Mouse (Mus musculus) heart, embryonic 15.5 days (tissue): ENCODE results near the gene Gfer. TPM values are rescaled to one million over a fixed set of nuclear protein-coding genes. Genes with fewer than 3 reads are reported as not detected.

Source experiments
- ATAC-seq: fragments of 200-750 bp; cut with Nextera tagmentation; replicated peaks from 2 replicates; pipeline ENCODE4 v1.8.0; 2017; ENCODE audit warnings: low read depth, moderate TSS enrichment; ENCODE audit not compliant: insufficient number of reproducible peaks, insufficient read depth, low FRiP score
- H3K27ac ChIP-seq: fragments of 300-500 bp; sonication (generic); 2 replicates; pipeline ENCODE4 v1.5.1; 2015; ENCODE audit warnings: mild to moderate bottlenecking, inconsistent platforms
- H3K27me3 ChIP-seq: fragments of 300-500 bp; sonication (generic); 2 replicates; pipeline ENCODE4 v1.6.1; 2015; ENCODE audit warnings: inconsistent platforms
- H3K36me3 ChIP-seq: fragments of 300-500 bp; sonication (generic); 2 replicates; pipeline ENCODE4 v1.6.1; 2015; ENCODE audit warnings: mild to moderate bottlenecking, inconsistent platforms
- H3K4me1 ChIP-seq: fragments of 300-500 bp; sonication (generic); replicated peaks from 2 replicates; pipeline ENCODE4 v1.6.1; 2015; ENCODE audit warnings: inconsistent platforms
- H3K4me2 ChIP-seq: fragments of 300-500 bp; sonication (generic); 2 replicates; pipeline ENCODE4 v1.6.1; 2015; ENCODE audit warnings: inconsistent platforms, mild to moderate bottlenecking, moderate library complexity
- H3K4me3 ChIP-seq: fragments of 300-500 bp; sonication (generic); 2 replicates; pipeline ENCODE4 v1.5.1; 2015; ENCODE audit warnings: mild to moderate bottlenecking, inconsistent platforms
- H3K9ac ChIP-seq: fragments of 300-500 bp; sonication (generic); 2 replicates; pipeline ENCODE4 v1.6.1; 2015; ENCODE audit warnings: mild to moderate bottlenecking, inconsistent platforms
- H3K9me3 ChIP-seq: fragments of 300-500 bp; sonication (generic); replicated peaks from 2 replicates; pipeline ENCODE4 v1.6.1; 2016; ENCODE audit warnings: inconsistent platforms
- WGBS: fragments of 180-500 bp; shearing (Covaris S2); methylation state at CpG from one replicate; pipeline ENCODE4 v1.1.7; 2015; ENCODE audit warnings: mixed read lengths; 5-methylcytosine and 5-hydroxymethylcytosine counted together
- polyA plus RNA-seq: library from polyadenylated mRNA; unstranded; fragments of >200 nt; fragmentation: Nextera tagmentation; extraction: Ambion mirVana; gene quantifications from 2 replicates; pipeline ENCODE4 v1.2.1, GENCODE M21; 2015

Gfer gene
- polyA plus RNA-seq, 1 experiment from 2014 or later = 26.8 TPM

GRCm38 (mm10) chr17:24706982-24707800 lies 11.2 kb upstream of the Gfer start, which contains the start of gene Tbl3:
Tbl3 (minus strand) TSS chr17:24707660.
- ATAC-seq = peak; percentile 81
- H3K36me3 ChIP-seq = peaks cover 22% of the 10 kb centered on the region
- no peaks in the 10 kb centered on the region for H3K27me3 ChIP-seq
- H3K4me1 ChIP-seq = peaks cover 18% of the 10 kb centered on the region
- H3K9ac ChIP-seq = peak within 1 kb of the TSS; percentile 77
- H3K27ac ChIP-seq = peak within 1 kb of the TSS; percentile 91
- no peaks in the 10 kb centered on the region for H3K9me3 ChIP-seq
- WGBS = 3% methylated on average over 32 of the region's 32 CpGs
- peak within 1 kb of the TSS; percentile 84 for H3K4me2 ChIP-seq
- peak within 1 kb of the TSS; percentile 81 for H3K4me3 ChIP-seq

GRCm38 (mm10) chr17:24705821-24706220 lies 9.9 kb upstream of the Gfer start:
- Histone ChIP-seq H3K4me3 (no peak overlapping the region), H3K4me1 (peaks cover 18% of the 10 kb centered on the region), H3K9me3 (no peaks in the 10 kb centered on the region), H3K27me3 (no peaks in the 10 kb centered on the region), H3K4me2 (no peak overlapping the region), H3K36me3 (peaks cover 35% of the 10 kb centered on the region), H3K9ac (no peak overlapping the region), H3K27ac (no peak overlapping the region)
- no peak for ATAC-seq
- 93% methylated on average over 3 of the region's 3 CpGs for WGBS

DNA sequence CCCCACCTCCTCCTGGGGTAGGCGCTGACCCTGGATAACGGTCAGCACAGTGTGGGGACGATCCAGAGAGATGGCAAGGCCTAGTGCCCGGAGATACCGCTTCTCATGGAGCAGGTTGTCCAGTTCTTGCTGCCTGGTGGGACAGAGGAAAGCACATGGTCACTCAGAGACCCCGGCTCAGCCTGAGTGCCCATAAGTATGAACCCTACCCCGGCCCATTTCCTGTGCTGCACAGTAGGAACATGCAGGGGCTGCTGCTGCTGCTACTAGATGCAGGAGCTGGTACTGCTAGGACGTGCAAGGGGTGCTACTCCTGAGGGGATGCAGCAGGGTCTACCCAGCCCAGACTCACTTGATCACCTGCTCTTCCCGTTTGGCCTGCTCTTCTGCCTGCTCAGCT lies 5.3 kb upstream of the Gfer start:
- H3K27ac ChIP-seq = no peak overlapping the region
- no peak overlapping the region for H3K9ac ChIP-seq
- no peak overlapping the region for H3K4me3 ChIP-seq
- peaks cover 49% of the 10 kb centered on the region for H3K36me3 ChIP-seq
- 93% methylated on average over 9 of the region's 9 CpGs for WGBS
- no peak overlapping the region for H3K4me2 ChIP-seq
- H3K27me3 ChIP-seq = no peaks in the 10 kb centered on the region
- no peak for ATAC-seq
- H3K9me3 ChIP-seq = no peaks in the 10 kb centered on the region
- H3K4me1 ChIP-seq = peaks cover 15% of the 10 kb centered on the region

DNA sequence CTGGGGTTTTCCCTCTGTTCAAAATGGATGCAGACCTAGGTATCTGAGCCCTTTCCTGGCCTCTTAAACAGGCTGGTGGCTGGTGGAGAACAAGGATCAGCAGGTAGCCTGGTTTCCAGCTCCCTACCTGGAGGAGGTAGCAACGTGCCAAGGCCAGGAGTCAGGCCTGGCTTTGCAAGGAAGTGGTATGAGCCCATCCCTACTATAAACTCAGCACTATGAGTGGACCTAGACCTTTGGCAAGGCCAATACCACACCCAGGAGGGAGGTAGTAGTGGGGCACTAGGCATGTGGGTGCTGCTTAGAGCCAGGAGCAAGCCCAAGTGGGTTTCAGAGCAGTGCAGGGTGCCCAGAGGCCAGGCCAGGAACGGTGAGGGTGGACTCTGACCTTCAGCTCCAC lies 3.5 kb upstream of the Gfer start:
- Histone ChIP-seq H3K27me3 (no peaks in the 10 kb centered on the region), H3K36me3 (peaks cover 46% of the 10 kb centered on the region), H3K4me2 (no peak overlapping the region), H3K4me3 (no peak overlapping the region), H3K27ac (no peak overlapping the region), H3K9ac (no peak overlapping the region), H3K4me1 (peaks cover 18% of the 10 kb centered on the region), H3K9me3 (no peaks in the 10 kb centered on the region)
- WGBS = 85% methylated on average over 2 of the region's 2 CpGs
- no peak for ATAC-seq

- ATAC-seq = no peak
- 67% methylated on average over 9 of the region's 9 CpGs for WGBS
- Histone ChIP-seq H3K4me1 (peaks cover 21% of the 10 kb centered on the region), H3K9ac (no peak overlapping the region), H3K9me3 (no peaks in the 10 kb centered on the region), H3K4me3 (no peak overlapping the region), H3K36me3 (peaks cover 39% of the 10 kb centered on the region), H3K27ac (no peak overlapping the region), H3K27me3 (no peaks in the 10 kb centered on the region), H3K4me2 (no peak overlapping the region)
Measured at GRCm38 (mm10) chr17:24698715-24699114, 2.8 kb upstream of the Gfer start.

DNA sequence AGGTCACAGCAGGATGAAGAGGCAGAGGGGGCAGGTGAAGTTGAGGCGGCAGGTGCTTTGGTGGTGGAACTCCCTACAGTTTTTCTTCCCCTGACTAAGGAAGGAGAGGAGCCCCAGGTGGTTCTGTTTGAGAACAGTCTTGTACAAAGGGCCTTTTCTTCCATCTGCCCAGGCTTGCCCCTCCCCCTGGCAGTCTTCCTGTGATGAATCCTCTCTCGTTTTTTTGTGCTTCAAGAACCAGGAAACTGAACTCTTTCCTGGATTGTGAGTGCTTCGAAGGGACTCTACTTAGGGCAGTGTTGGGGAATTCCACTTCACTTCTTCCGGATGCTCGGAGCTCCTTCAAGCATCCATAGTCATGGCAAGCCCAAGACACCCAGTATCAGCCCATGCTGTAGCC lies 2.0 kb upstream of the Gfer start:
- no peak overlapping the region for H3K9ac ChIP-seq
- H3K4me1 ChIP-seq = peaks cover 21% of the 10 kb centered on the region
- 21% methylated on average over 5 of the region's 5 CpGs for WGBS
- H3K4me3 ChIP-seq = no peak overlapping the region
- no peaks in the 10 kb centered on the region for H3K27me3 ChIP-seq
- H3K4me2 ChIP-seq = no peak overlapping the region
- H3K36me3 ChIP-seq = peaks cover 39% of the 10 kb centered on the region
- no peak for ATAC-seq
- no peaks in the 10 kb centered on the region for H3K9me3 ChIP-seq
- no peak overlapping the region for H3K27ac ChIP-seq

GRCm38 (mm10) chr17:24695326-24696010 lies 488 bp downstream of the Gfer start:
- H3K27me3 ChIP-seq = peaks cover 8% of the 10 kb centered on the region
- peaks cover 21% of the 10 kb centered on the region for H3K4me1 ChIP-seq
- peak overlapping the region; percentile 92 for H3K4me2 ChIP-seq
- peaks cover 17% of the 10 kb centered on the region for H3K36me3 ChIP-seq
- H3K27ac ChIP-seq = peak overlapping the region; percentile 81
- no peak; the same call in 1 of the 2 replicates for ATAC-seq
- H3K9me3 ChIP-seq = no peaks in the 10 kb centered on the region
- H3K9ac ChIP-seq = peak overlapping the region; percentile 76
- WGBS = 13% methylated on average over 31 of the region's 51 CpGs
- peak overlapping the region; percentile 76 for H3K4me3 ChIP-seq

DNA sequence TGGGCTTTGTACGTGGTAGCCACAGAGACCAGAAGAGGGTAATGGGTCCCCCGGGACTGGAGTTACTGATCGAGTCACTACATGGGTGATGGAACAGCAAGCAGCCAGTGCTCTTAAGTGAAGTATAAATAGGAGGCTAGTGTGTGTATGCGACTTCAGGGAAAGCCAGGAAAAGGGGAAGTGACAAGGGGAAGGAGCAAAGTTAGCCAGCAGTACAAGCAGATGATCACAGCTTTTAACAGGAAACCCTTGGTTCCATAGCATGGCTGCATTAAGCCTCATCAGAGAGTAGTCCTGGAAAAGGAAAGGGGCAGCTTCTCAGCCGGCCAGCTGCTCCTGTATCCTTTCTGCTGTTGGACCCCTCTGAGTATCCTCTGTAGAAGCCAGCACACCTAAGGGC lies 3.6 kb downstream of the Gfer start:
- no peaks in the 10 kb centered on the region for H3K9me3 ChIP-seq
- H3K4me3 ChIP-seq = no peak overlapping the region
- H3K27ac ChIP-seq = no peak overlapping the region
- H3K27me3 ChIP-seq = peaks cover 38% of the 10 kb centered on the region
- no peak overlapping the region for H3K9ac ChIP-seq
- no peak overlapping the region for H3K4me2 ChIP-seq
- 84% methylated on average over 5 of the region's 5 CpGs for WGBS
- no peak for ATAC-seq
- peaks cover 7% of the 10 kb centered on the region; the same call in 1 of the 2 replicates for H3K36me3 ChIP-seq
- H3K4me1 ChIP-seq = peaks cover 32% of the 10 kb centered on the region

DNA sequence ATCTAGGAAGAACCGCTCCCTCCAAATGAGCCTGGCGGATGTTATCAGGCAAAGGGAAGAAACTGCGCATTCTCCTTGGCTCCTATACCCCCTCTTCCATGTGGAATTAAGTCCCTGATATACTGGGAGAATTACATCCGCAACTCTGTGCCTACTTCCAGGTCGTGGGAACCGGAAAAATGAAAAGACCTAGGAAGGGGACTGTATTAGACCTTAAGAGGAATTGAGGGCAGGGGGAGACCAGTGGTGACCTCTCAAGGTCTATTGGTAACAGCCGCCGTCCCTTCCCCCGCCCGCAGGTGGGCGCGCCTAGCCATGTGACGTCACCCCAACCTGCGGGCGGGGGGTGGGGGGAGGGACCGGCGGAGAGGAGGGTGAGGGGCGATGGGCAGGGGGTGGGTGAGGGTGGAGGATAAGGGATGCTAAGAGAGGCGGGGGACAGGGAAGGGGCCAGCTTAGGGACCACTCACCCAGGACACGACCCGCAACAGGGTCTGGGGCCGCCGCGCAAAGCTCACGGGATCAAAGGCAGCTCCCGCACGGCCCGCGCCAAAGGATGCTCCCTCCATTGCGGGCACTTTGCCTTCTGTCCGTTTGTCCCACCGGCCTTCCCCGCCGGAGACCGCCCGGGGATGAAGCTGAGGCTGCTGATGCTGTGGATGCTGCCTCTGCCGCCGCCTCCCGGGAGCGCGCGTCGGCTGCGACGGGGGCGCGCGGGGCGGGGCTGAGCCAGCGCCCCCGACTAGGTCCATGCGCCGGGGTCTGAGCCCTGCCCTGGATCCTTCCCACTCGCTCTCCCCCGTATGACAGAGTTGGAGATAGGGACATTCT lies 6.5 kb downstream of the Gfer start, which contains the start of gene Syngr3:
Gene Syngr3, minus strand, starts transcription at position 705 of the 831 bp plus-strand sequence.
- Histone ChIP-seq H3K4me2 (peak within 1 kb of the TSS; percentile 89), H3K27me3 (peaks cover 50% of the 10 kb centered on the region), H3K9me3 (no peaks in the 10 kb centered on the region), H3K36me3 (peaks cover 7% of the 10 kb centered on the region; the same call in 1 of the 2 replicates), H3K27ac (no peak within 1 kb of the TSS), H3K4me1 (peaks cover 23% of the 10 kb centered on the region), H3K4me3 (peak within 1 kb of the TSS; percentile 53), H3K9ac (peak within 1 kb of the TSS; percentile 41)
- under 1% methylated on average over 54 of the region's 55 CpGs for WGBS
- no peak for ATAC-seq

- 21% methylated on average over 23 of the region's 23 CpGs for WGBS
Measured at GRCm38 (mm10) chr17:24687599-24687998, 8.4 kb downstream of the Gfer start.

More at GRCm38 (mm10) chr17:24687599-24687998, 8.4 kb downstream of the Gfer start:
- Histone ChIP-seq H3K27ac (no peak overlapping the region), H3K4me3 (peak overlapping the region; percentile 41), H3K4me1 (peaks cover 20% of the 10 kb centered on the region), H3K36me3 (peaks cover under 1% of the 10 kb centered on the region; the same call in 1 of the 2 replicates), H3K4me2 (peak overlapping the region; percentile 65), H3K9me3 (no peaks in the 10 kb centered on the region), H3K9ac (peak overlapping the region; percentile 12; the same call in 1 of the 2 replicates), H3K27me3 (peaks cover 50% of the 10 kb centered on the region)
- ATAC-seq = no peak
